Mouse (Mus musculus): ENCODE data around the gene Hoxa3. TPM values are rescaled to one million over a fixed set of nuclear protein-coding genes. Genes with fewer than 3 reads are reported as not detected.

Hoxa3 gene
- polyA plus RNA-seq, 1 experiment from 2014 or later: 2.2 TPM

DNA sequence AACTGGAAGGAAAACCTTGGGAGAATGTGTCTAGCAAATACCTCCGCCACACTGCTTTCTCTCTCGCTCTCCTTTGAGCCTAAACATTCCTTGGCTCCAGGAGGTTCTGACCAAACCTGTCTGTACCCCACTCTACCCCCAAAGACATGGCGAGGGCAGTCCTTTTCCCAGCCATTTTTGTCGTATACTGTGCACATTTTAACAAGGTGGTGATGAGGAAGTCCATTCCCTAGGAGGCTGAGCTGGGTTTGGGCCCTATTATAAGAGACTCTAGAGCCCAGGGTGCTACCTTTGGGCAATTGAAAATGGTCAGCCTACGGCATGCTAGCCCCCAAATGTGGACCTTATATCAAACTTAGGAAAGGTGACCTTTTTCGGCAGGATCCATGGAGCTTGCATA lies 22.7 kb upstream of the Hoxa3 start:
- Histone ChIP-seq H3K4me2 (peak overlapping the region; percentile 67), H3K27me3 (peaks cover 4% of the 10 kb centered on the region; the same call in 1 of the 2 replicates), H3K4me3 (peak overlapping the region; percentile 59), H3K9ac (peak overlapping the region; percentile 85; the same call in 1 of the 2 replicates), H3K27ac (peak overlapping the region; percentile 96), H3K9me3 (no peaks in the 10 kb centered on the region), H3K4me1 (peaks cover 32% of the 10 kb centered on the region), H3K36me3 (no peaks in the 10 kb centered on the region)
- 35% methylated on average over 6 of the region's 6 CpGs for WGBS
- ATAC-seq (ENCODE audit: insufficient number of reproducible peaks, low FRiP score, low TSS enrichment, low read depth): no peak

DNA sequence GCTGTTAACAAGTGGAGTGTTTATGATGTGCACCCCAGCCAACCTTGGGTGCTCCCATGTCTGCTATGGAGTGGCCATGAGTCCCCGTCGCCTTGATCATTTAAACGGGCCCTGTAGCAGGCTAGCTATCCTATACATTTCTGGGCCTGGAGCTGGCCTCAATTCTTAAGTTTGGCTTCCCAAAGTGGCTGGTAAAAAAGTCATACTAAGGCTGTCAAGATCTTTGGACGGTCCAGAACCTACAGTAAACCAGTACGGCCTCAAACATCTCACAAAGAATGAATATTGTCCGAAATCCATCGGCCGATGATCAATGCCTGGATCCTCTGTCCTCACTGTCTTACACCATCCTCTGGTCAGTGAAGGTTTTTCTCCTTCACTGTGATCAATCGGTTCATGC lies 22.1 kb upstream of the Hoxa3 start:
- Histone ChIP-seq H3K9me3 (no peaks in the 10 kb centered on the region), H3K4me2 (peak overlapping the region; percentile 67), H3K4me1 (peaks cover 27% of the 10 kb centered on the region), H3K9ac (peak overlapping the region; percentile 85; the same call in 1 of the 2 replicates), H3K27me3 (peaks cover 3% of the 10 kb centered on the region; the same call in 1 of the 2 replicates), H3K4me3 (peak overlapping the region; percentile 59), H3K27ac (peak overlapping the region; percentile 96), H3K36me3 (no peaks in the 10 kb centered on the region)
- 23% methylated on average over 9 of the region's 9 CpGs for WGBS
- ATAC-seq (ENCODE audit: insufficient number of reproducible peaks, low FRiP score, low TSS enrichment, low read depth): no peak

DNA sequence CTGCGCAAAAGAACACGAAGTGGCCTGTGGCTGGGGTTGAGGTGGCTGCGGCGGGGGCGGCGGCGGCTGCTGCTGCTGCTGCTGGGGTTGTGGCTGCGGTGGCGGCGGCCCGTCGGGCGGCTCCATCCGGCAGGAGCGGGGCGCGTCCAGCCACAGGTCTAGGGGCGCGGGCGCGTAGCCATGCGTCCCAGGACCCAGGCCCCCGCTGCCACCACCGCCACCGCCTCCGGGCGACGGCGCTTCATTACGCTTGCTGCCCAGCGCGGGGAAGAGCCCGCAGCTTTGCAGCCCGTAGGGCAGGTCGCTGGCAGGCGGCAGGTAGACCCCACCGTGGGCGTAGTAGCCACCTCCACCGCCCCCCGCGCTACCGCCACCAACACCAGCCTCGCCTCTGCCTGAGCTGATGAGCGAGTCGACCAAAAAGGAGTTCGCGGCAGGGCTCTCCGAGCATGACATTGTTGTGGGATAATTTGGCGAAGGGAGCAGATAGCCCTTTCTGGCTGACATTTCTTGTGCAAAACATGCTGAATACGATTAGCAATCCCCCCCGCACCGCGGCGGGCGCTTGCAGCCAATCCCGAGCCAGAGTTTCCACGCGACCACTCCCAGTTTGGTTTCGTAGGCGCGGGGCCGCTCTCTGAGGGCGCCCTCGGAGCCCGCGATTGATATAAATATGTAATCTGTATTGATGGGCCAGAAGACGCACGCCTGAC lies 21.4 kb upstream of the Hoxa3 start:
- Histone ChIP-seq H3K9ac (peak overlapping the region; percentile 85), H3K27me3 (no peaks in the 10 kb centered on the region; the same call in 1 of the 2 replicates), H3K9me3 (no peaks in the 10 kb centered on the region), H3K4me3 (peak overlapping the region; percentile 59), H3K36me3 (no peaks in the 10 kb centered on the region), H3K27ac (peak overlapping the region; percentile 96), H3K4me2 (peak overlapping the region; percentile 67), H3K4me1 (peaks cover 27% of the 10 kb centered on the region)
- peak; percentile 42; the same call in 1 of the 2 replicates for ATAC-seq (ENCODE audit: insufficient number of reproducible peaks, low FRiP score, low TSS enrichment, low read depth)
- 1% methylated on average over 67 of the region's 68 CpGs for WGBS

DNA sequence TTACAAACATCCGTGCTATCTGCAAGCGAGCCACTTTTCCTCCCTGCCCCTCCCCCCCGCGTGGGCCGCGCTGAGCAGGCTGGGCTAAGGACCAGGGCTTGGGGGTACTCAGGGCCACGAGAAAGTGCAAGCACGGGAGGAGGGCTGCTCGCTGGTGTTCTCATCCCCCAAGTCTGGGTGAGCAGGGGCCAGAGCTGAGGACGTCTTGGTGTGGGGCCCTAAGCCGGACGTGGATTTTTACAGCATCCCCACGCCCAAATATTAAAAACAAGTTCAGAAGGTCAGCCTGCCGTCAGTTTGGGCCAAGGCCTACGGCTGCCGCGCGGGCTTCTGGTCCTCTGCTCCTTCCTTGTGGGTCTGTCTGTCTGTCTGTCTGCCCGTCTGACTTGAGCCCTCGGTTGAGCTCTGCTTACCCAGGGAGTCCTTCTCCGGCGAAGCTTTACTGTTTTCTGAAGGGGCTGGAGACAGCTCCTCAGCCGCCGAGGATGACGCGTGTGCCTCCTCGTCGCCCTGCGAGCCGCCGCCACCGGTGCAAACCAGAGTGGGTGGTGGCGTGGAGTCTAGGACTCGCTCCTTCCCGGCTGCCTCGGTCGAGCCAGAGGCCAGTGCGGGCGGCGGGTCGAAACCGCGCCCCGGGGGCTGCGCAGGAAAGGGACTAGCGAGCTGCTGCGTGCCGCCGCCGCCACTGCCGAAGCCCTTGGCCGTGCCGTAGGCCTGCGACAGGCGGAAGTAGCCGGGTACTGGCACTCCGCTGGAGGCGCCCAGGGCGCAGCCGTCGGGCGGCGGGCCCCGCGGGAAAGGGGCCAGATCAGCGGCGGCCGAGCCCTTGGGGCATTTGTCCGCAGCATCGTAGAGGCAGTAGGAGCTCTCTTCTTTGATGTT lies 20.7 kb upstream of the Hoxa3 start:
- ATAC-seq (ENCODE audit: insufficient number of reproducible peaks, low FRiP score, low TSS enrichment, low read depth): peak; percentile 57
- H3K4me1 ChIP-seq: peaks cover 27% of the 10 kb centered on the region
- H3K9me3 ChIP-seq: no peaks in the 10 kb centered on the region
- no peaks in the 10 kb centered on the region; the same call in 1 of the 2 replicates for H3K27me3 ChIP-seq
- peak overlapping the region; percentile 67 for H3K4me2 ChIP-seq
- WGBS: under 1% methylated on average over 70 of the region's 70 CpGs
- peak overlapping the region; percentile 96 for H3K27ac ChIP-seq
- H3K4me3 ChIP-seq: peak overlapping the region; percentile 59
- peak overlapping the region; percentile 85 for H3K9ac ChIP-seq
- no peaks in the 10 kb centered on the region for H3K36me3 ChIP-seq

DNA sequence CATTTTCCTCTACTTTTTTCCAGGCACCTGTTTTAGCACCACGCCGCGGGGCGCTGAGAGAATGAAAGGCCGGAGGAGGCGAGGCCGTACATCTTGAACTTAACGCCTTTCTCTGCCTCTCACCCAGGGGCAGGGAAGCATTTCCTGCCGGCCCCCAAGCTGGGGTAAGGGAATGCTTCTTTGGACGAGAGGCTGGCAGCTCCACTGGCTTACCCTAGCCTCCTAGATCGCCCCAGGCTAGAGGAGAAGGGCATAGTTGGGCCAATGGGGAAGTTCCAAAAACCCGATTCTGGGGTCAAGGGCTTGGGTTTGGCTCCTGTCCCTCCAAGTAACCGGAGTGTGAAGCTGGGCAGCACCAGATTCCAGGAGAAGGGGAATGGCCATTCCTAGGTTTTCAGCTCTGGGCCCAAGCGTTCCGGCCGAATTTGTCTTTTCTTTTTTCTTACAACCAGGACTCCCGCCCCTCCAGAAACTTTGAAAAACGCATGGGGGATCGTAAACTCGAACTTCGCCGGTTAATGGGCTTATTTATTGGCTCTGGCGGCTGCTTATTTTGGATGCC lies 19.9 kb upstream of the Hoxa3 start:
- Histone ChIP-seq H3K9ac (peak overlapping the region; percentile 85), H3K4me2 (peak overlapping the region; percentile 67), H3K27ac (peak overlapping the region; percentile 96), H3K4me3 (peak overlapping the region; percentile 59), H3K36me3 (no peaks in the 10 kb centered on the region), H3K27me3 (no peaks in the 10 kb centered on the region; the same call in 1 of the 2 replicates), H3K9me3 (no peaks in the 10 kb centered on the region), H3K4me1 (peaks cover 27% of the 10 kb centered on the region)
- no peak for ATAC-seq (ENCODE audit: insufficient number of reproducible peaks, low FRiP score, low TSS enrichment, low read depth)
- 1% methylated on average over 23 of the region's 23 CpGs for WGBS

DNA sequence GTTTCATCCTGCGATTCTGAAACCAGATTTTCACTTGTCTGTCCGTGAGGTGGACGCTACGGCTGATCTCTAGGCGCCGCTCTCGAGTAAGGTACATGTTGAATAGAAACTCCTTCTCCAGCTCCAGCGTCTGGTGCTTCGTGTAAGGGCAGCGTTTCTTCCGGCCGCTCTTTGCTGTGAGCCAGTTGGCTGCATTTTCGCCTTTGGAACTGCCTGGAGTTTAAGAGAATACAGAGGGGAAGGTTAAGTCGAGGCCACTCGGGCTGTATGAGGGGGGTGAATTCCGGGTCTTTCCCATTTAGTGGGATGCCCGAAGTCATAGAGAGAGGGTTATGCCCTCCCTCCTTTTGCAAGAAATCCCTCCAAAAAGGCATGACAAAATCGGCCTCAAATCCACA lies 19.4 kb upstream of the Hoxa3 start:
- ATAC-seq (ENCODE audit: insufficient number of reproducible peaks, low FRiP score, low TSS enrichment, low read depth): no peak
- Histone ChIP-seq H3K36me3 (no peaks in the 10 kb centered on the region), H3K27ac (peak overlapping the region; percentile 96), H3K9me3 (no peaks in the 10 kb centered on the region), H3K9ac (peak overlapping the region; percentile 85), H3K4me1 (peaks cover 30% of the 10 kb centered on the region), H3K4me2 (peak overlapping the region; percentile 67), H3K4me3 (peak overlapping the region; percentile 59), H3K27me3 (no peaks in the 10 kb centered on the region; the same call in 1 of the 2 replicates)
- WGBS: under 1% methylated on average over 18 of the region's 18 CpGs

DNA sequence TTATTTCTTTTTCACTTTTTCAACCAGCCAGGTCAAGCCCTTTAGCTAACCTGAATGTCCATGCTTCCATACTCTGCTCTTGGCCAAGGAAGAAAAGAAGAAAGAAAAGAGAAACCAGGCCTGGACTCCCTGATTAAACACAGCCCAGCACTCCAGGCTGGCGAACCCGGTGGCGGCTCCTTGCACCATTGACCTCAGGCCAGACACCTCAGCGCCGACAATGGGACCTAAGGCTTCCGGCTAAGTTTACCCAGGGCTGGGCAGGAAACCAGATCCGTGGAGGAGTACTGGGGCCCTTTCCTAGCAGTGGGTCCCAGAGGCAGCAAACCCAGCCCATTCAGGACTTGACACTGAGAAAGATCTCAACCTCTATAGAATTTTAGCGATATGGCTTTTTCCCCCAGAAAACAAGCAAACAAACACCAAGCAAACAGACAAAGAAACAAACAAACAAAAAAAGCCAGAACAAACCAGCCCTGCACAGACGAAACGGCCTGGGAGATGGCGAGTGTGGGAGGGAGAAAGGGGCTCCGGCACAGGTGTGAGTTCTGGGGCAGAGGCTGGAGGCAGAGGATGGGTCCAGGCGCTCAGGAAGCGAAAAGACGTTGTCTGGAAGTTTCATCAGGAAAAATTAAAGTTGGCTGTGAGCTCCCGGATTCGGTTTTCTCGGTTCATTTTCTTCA lies 18.9 kb upstream of the Hoxa3 start:
- Histone ChIP-seq H3K27ac (peak overlapping the region; percentile 96), H3K27me3 (no peaks in the 10 kb centered on the region; the same call in 1 of the 2 replicates), H3K9ac (peak overlapping the region; percentile 85), H3K4me2 (peak overlapping the region; percentile 67), H3K36me3 (no peaks in the 10 kb centered on the region), H3K9me3 (no peaks in the 10 kb centered on the region), H3K4me1 (peaks cover 30% of the 10 kb centered on the region), H3K4me3 (peak overlapping the region; percentile 59)
- 2% methylated on average over 18 of the region's 18 CpGs for WGBS
- ATAC-seq (ENCODE audit: insufficient number of reproducible peaks, low FRiP score, low TSS enrichment, low read depth): no peak

DNA sequence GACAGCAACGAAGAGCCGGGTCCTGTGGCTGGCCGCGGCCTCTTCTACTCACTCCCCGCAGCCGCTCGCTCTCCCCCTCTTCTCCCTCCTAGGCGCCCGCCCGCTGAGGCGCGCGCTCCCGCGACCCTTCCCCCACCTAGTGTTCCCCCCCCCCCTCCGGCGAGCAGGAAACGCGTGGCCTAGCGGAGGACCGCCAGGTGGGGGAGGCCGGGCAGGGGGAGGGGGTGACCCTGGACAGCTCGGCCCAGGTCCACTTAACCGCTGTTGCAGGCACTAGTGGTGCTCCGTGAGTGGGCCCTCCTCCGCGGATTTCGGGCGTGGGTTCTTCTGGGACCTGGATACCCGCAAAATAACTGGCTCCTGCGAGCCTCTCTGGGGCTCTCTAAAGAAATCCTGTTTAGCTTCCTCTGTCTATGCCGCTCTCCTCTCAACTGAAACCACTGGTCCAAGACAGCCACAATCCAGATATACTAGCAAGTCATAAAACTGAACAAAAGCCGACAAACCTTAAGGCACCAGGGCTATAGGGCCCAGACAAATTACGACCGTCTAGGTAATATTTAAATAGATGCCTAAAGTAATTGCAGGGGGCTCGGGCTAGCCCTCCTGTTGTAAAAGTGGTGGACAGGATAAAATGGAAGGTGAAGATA lies 17.5 kb upstream of the Hoxa3 start, which contains the start of gene Hoxa9:
Gene Hoxa9 (minus strand): TSS at position 574 of the 650 bp plus-strand sequence.
- H3K27ac ChIP-seq: peak within 1 kb of the TSS; percentile 96
- peak within 1 kb of the TSS; percentile 67 for H3K4me2 ChIP-seq
- peak; percentile 42 for ATAC-seq (ENCODE audit: insufficient number of reproducible peaks, low FRiP score, low TSS enrichment, low read depth)
- H3K27me3 ChIP-seq: no peaks in the 10 kb centered on the region
- under 1% methylated on average over 20 of the region's 36 CpGs for WGBS
- peaks cover 20% of the 10 kb centered on the region for H3K4me1 ChIP-seq
- H3K36me3 ChIP-seq: no peaks in the 10 kb centered on the region
- peak within 1 kb of the TSS; percentile 85 for H3K9ac ChIP-seq
- no peaks in the 10 kb centered on the region for H3K9me3 ChIP-seq
- peak within 1 kb of the TSS; percentile 59 for H3K4me3 ChIP-seq

DNA sequence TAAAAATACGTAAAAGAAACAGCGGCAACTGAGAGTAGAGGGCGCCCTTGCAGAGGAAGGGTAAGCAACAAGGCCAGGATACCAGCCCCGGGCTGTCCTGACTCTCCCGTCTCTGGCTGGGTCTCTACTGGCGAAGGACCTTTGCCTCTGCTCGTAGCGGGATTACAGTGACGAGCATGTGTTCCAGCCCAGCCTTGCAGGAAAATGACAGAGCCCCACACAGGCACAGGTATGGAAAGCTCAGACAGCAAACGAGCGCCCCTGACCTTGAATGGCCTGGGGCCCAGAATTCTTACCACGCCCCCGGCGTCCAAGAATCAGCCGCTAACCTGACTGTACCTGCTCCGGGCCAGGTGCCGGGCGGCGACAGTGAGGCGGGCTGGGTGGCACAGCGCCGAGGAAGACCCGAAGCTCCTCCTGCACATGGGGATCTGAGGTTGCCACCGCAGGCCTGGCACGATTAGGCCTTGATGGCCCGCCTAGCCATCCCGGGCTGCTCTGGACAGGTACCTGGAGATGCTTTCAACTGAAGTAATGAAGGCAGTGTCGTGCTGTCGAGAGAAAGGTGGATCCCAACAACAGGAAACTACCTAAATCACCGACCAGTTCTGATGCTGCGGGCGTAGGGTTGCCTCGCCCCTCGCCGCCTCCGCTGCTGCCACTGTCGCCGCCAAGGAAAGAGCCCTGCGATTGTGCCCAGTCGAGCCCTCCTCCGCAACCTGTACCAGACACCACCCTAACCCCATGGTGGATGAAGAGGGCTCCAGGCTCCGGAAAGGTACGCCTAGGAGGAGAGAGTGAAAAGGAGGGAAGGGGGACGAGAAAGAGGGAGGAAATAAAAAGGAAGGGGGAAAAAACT lies 16.7 kb upstream of the Hoxa3 start:
- peaks cover 12% of the 10 kb centered on the region for H3K4me1 ChIP-seq
- H3K9ac ChIP-seq: peak overlapping the region; percentile 80
- H3K27ac ChIP-seq: peak overlapping the region; percentile 93
- 1% methylated on average over 44 of the region's 44 CpGs for WGBS
- H3K9me3 ChIP-seq: no peaks in the 10 kb centered on the region
- peak overlapping the region; percentile 51 for H3K4me3 ChIP-seq
- ATAC-seq (ENCODE audit: insufficient number of reproducible peaks, low FRiP score, low TSS enrichment, low read depth): no peak
- H3K27me3 ChIP-seq: no peaks in the 10 kb centered on the region
- peak overlapping the region; percentile 65 for H3K4me2 ChIP-seq
- no peaks in the 10 kb centered on the region for H3K36me3 ChIP-seq
